13 mouse cellular contexts compared by ENCODE assay signal in genomic region chr11:47018139-47018538, GRCm38 (mm10).
DNase-seq lines count a peak whose midpoint lies in the region; ATAC-seq and TF ChIP-seq lines count a peak whose summit lies in the region.
"Had no signal": no experiment of that assay in that cellular context is flagged by ENCODE, and none has a peak within 500 bp of the region (broad histone marks: within the 10 kb centered on the region; RNA-seq: fewer than 3 reads in every experiment).

No protein-coding gene starts in this region.

- no peak overlapping the region for H3K9ac ChIP-seq in embryonic facial prominence, embryonic 14.5 days (ENCODE audit: low read depth, low read length)
- no peak overlapping the region for H3K9ac ChIP-seq in kidney, embryonic 15.5 days
- no peak overlapping the region for H3K9ac ChIP-seq in hindbrain, postnatal 0 days (replicated peaks; ENCODE audit: low read length)
- no peak overlapping the region for H3K9ac ChIP-seq in stomach, postnatal 0 days (ENCODE audit: low read length)
- H3K9ac ChIP-seq: neural tube, embryonic 12.5 days had no signal

- H3K4me1 ChIP-seq in embryonic facial prominence, embryonic 14.5 days (ENCODE audit: control insufficient read depth, insufficient read depth, low read length), result no peaks in the 10 kb centered on the region
- no peaks in the 10 kb centered on the region for H3K4me1 ChIP-seq in embryonic facial prominence, embryonic 10.5 days
- H3K4me1 ChIP-seq in kidney, embryonic 15.5 days, result no peaks in the 10 kb centered on the region
- H3K4me1 ChIP-seq in hindbrain, postnatal 0 days (ENCODE audit: insufficient read depth, low read length), result no peaks in the 10 kb centered on the region
- no peaks in the 10 kb centered on the region for H3K4me1 ChIP-seq in stomach, postnatal 0 days (replicated peaks; ENCODE audit: control insufficient read depth, insufficient read depth)
- H3K4me1 ChIP-seq: neural tube, embryonic 12.5 days had no signal

- H3K9me3 ChIP-seq in embryonic facial prominence, embryonic 14.5 days (ENCODE audit: control insufficient read depth, low read length), result no peaks in the 10 kb centered on the region
- H3K9me3 ChIP-seq in embryonic facial prominence, embryonic 10.5 days, result no peaks in the 10 kb centered on the region
- no peaks in the 10 kb centered on the region for H3K9me3 ChIP-seq in kidney, embryonic 15.5 days (replicated peaks)
- H3K9me3 ChIP-seq in hindbrain, postnatal 0 days (ENCODE audit: low read length), result no peaks in the 10 kb centered on the region
- no peaks in the 10 kb centered on the region for H3K9me3 ChIP-seq in stomach, postnatal 0 days (ENCODE audit: control insufficient read depth, low read length)
- H3K9me3 ChIP-seq: neural tube, embryonic 12.5 days had no signal

- ATAC-seq in embryonic facial prominence, embryonic 14.5 days (ENCODE audit: low read depth), result no peak
- ATAC-seq in kidney, embryonic 15.5 days (replicated peaks; ENCODE audit: low FRiP score), result no peak
- ATAC-seq in hindbrain, postnatal 0 days, result peak; percentile 70
- ATAC-seq in stomach, postnatal 0 days (ENCODE audit: low FRiP score, low TSS enrichment), result no peak

- no peaks in the 10 kb centered on the region for H3K36me3 ChIP-seq in embryonic facial prominence, embryonic 14.5 days (ENCODE audit: control insufficient read depth, insufficient read depth, low read length)
- H3K36me3 ChIP-seq in embryonic facial prominence, embryonic 10.5 days (replicated peaks), result no peaks in the 10 kb centered on the region
- no peaks in the 10 kb centered on the region for H3K36me3 ChIP-seq in kidney, embryonic 15.5 days
- H3K36me3 ChIP-seq in hindbrain, postnatal 0 days (ENCODE audit: insufficient read depth, low read length), result no peaks in the 10 kb centered on the region
- H3K36me3 ChIP-seq in stomach, postnatal 0 days (ENCODE audit: control insufficient read depth, insufficient read depth, low read length), result no peaks in the 10 kb centered on the region
- H3K36me3 ChIP-seq: neural tube, embryonic 12.5 days had no signal

- no peaks in the 10 kb centered on the region for H3K27me3 ChIP-seq in embryonic facial prominence, embryonic 14.5 days (replicated peaks; ENCODE audit: control insufficient read depth, insufficient read depth, low read length)
- no peaks in the 10 kb centered on the region for H3K27me3 ChIP-seq in embryonic facial prominence, embryonic 10.5 days (replicated peaks; ENCODE audit: low read depth, poor library complexity, severe bottlenecking)
- H3K27me3 ChIP-seq in kidney, embryonic 15.5 days, result no peaks in the 10 kb centered on the region
- no peaks in the 10 kb centered on the region for H3K27me3 ChIP-seq in hindbrain, postnatal 0 days (ENCODE audit: insufficient read depth, low read length)
- H3K27me3 ChIP-seq in stomach, postnatal 0 days (ENCODE audit: control insufficient read depth, insufficient read depth, low read length), result no peaks in the 10 kb centered on the region
- H3K27me3 ChIP-seq: neural tube, embryonic 12.5 days had no signal

- TF ChIP-seq CTCF in hindbrain, postnatal 0 days (IDR thresholded peaks at IDR 0.05; ENCODE audit: low read depth), result no peak
- no peak for TF ChIP-seq CTCF in stomach, postnatal 0 days (IDR thresholded peaks at IDR 0.05; ENCODE audit: low read depth)

- no peak overlapping the region for H3K27ac ChIP-seq in embryonic facial prominence, embryonic 14.5 days (replicated peaks; ENCODE audit: low read depth, low read length)
- H3K27ac ChIP-seq in embryonic facial prominence, embryonic 10.5 days (replicated peaks), result no peak overlapping the region
- H3K27ac ChIP-seq in kidney, embryonic 15.5 days, result no peak overlapping the region
- H3K27ac ChIP-seq in hindbrain, postnatal 0 days, result no peak overlapping the region
- H3K27ac ChIP-seq in stomach, postnatal 0 days (replicated peaks), result no peak overlapping the region
- H3K27ac ChIP-seq: neural tube, embryonic 12.5 days had no signal

- no peak overlapping the region for H3K4me2 ChIP-seq in embryonic facial prominence, embryonic 14.5 days (ENCODE audit: low read depth, low read length)
- H3K4me2 ChIP-seq in kidney, embryonic 15.5 days, result no peak overlapping the region
- H3K4me2 ChIP-seq in hindbrain, postnatal 0 days (ENCODE audit: low read depth, low read length), result no peak overlapping the region
- no peak overlapping the region for H3K4me2 ChIP-seq in stomach, postnatal 0 days (replicated peaks; ENCODE audit: low read depth)
- H3K4me2 ChIP-seq: liver, embryonic 11.5 days; neural tube, embryonic 12.5 days had no signal

- H3K4me3 ChIP-seq in embryonic facial prominence, embryonic 14.5 days (ENCODE audit: low read depth, low read length), result no peak overlapping the region
- H3K4me3 ChIP-seq in embryonic facial prominence, embryonic 10.5 days, result no peak overlapping the region
- H3K4me3 ChIP-seq in kidney, embryonic 15.5 days (replicated peaks), result no peak overlapping the region
- H3K4me3 ChIP-seq in hindbrain, postnatal 0 days (ENCODE audit: low read length), result no peak overlapping the region
- H3K4me3 ChIP-seq in stomach, postnatal 0 days (ENCODE audit: low read depth, low read length), result no peak overlapping the region
- H3K4me3 ChIP-seq: neural tube, embryonic 12.5 days had no signal

- WGBS in embryonic facial prominence, embryonic 14.5 days, result 56% methylated on average over 2 of the region's 2 CpGs
- 63% methylated on average over 2 of the region's 2 CpGs for WGBS in embryonic facial prominence, embryonic 10.5 days
- 50% methylated on average over 2 of the region's 2 CpGs for WGBS in kidney, embryonic 15.5 days
- 19% methylated on average over 2 of the region's 2 CpGs for WGBS in hindbrain, postnatal 0 days
- 36% methylated on average over 2 of the region's 2 CpGs for WGBS in stomach, postnatal 0 days

- peak; percentile 36 for DNase-seq in embryonic facial prominence, embryonic 14.5 days (ENCODE audit: low spot score)
- DNase-seq in embryonic facial prominence, embryonic 10.5 days (ENCODE audit: low spot score), result no peak
- DNase-seq in kidney, adult 9 months, result peak; percentile 17
- peak; percentile 62 for DNase-seq in adipocyte (ENCODE audit: low spot score)
- peak; percentile 75 for DNase-seq in hindbrain, postnatal 0 days (ENCODE audit: low spot score)
- DNase-seq in stomach, postnatal 0 days (ENCODE audit: low spot score), result no peak
- no peak for DNase-seq in layer of hippocampus, adult 11-12 months (ENCODE audit: low spot score)
- DNase-seq: gastrocnemius, postnatal 25 days; right cerebral cortex, postnatal 25 days; thymus, postnatal 25 days had no signal

- TF ChIP-seq EP300 in stomach, postnatal 0 days (optimal IDR thresholded peaks at IDR 0.05), result no peak

Comparison
In these comparisons a context has a peak if more than half of its experiments do, and no peak if none do; other contexts are left out.
1. DNase-seq: peak in embryonic facial prominence, embryonic 14.5 days (single experiment), kidney, adult 9 months (single experiment), adipocyte (single experiment) and hindbrain, postnatal 0 days (single experiment); none in embryonic facial prominence, embryonic 10.5 days (single experiment), stomach, postnatal 0 days (single experiment) and layer of hippocampus, adult 11-12 months (single experiment).